Mouse (Mus musculus) embryonic fibroblast, embryonic 13.5 days (primary cell): ENCODE measurements around the gene Rhbdd1.

ENCODE experiments used
- CTCF ChIP-seq: IDR thresholded peaks from 2 replicates; pipeline ENCODE4 v1.5.1; 2011; ENCODE audit warnings: mild to moderate bottlenecking, control low read depth, low read length, moderate library complexity, borderline replicate concordance; ENCODE audit not compliant: insufficient read depth
- POLR2A ChIP-seq: IDR thresholded peaks from 2 replicates; pipeline ENCODE4 v1.6.1; 2011; ENCODE audit warnings: low read depth, mild to moderate bottlenecking, control low read depth, low read length, moderate library complexity

- TF ChIP-seq POLR2A (no peak), CTCF (no peak)
These were observed 59.2 kb downstream of the Rhbdd1 start for GRCm38 (mm10) chr1:82375452-82375851.
